Mouse (Mus musculus): ENCODE results near the gene Olfr202. TPM values are rescaled to one million over a fixed set of nuclear protein-coding genes. Genes with fewer than 3 reads are reported as not detected.
"Not testable (repeated sequence)": the region's sequence is repeated elsewhere in the genome, so short reads cannot be mapped to it uniquely, and the experiment has no call there.

Olfr202 gene
- polyA plus RNA-seq (2015; fragmentation: Nextera tagmentation; extraction: Ambion mirVana), result not detected in 2 replicates

- Histone ChIP-seq H3K9me3 (ENCODE audit: low read length) (no peaks in the 10 kb centered on the region), H3K36me3 (replicated peaks; ENCODE audit: insufficient read depth, low read length) (no peaks in the 10 kb centered on the region), H3K4me1 (ENCODE audit: insufficient read depth) (no peaks in the 10 kb centered on the region), H3K27ac (ENCODE audit: low read depth) (no peak within 1 kb of the TSS), H3K4me3 (ENCODE audit: low read depth, low read length) (no peak within 1 kb of the TSS), H3K9ac (replicated peaks) (no peak within 1 kb of the TSS), H3K4me2 (ENCODE audit: low read depth, low read length) (no peak within 1 kb of the TSS), H3K27me3 (ENCODE audit: insufficient read depth, low read length) (no peaks in the 10 kb centered on the region)
- 63% methylated on average over 1 of the region's 1 CpGs for WGBS (ENCODE audit: insufficient replicate concordance)
- no peak for ATAC-seq
- TF ChIP-seq CTCF (IDR thresholded peaks at IDR 0.05; ENCODE audit: low read depth), result no peak
- no peak for TF ChIP-seq EP300 (IDR thresholded peaks at IDR 0.05; ENCODE audit: low read depth)
- DNase-seq, result no peak
Measured at GRCm38 (mm10) chr16:59286693-59287092, at the start of gene Olfr202. Gene Olfr202 (minus strand): TSS chr16:59286793.

- Histone ChIP-seq H3K36me3 (replicated peaks; ENCODE audit: insufficient read depth, low read length) (no peaks in the 10 kb centered on the region), H3K27ac (ENCODE audit: low read depth) (no peak within 1 kb of the TSS), H3K27me3 (ENCODE audit: insufficient read depth, low read length) (no peaks in the 10 kb centered on the region), H3K4me3 (ENCODE audit: low read depth, low read length) (no peak within 1 kb of the TSS), H3K4me2 (ENCODE audit: low read depth, low read length) (no peak within 1 kb of the TSS), H3K9ac (replicated peaks) (no peak within 1 kb of the TSS), H3K9me3 (ENCODE audit: low read length) (no peaks in the 10 kb centered on the region), H3K4me1 (ENCODE audit: insufficient read depth) (no peaks in the 10 kb centered on the region)
- DNase-seq, result no peak
- ATAC-seq, result no peak
- no peak for TF ChIP-seq CTCF (IDR thresholded peaks at IDR 0.05; ENCODE audit: low read depth)
- TF ChIP-seq EP300 (IDR thresholded peaks at IDR 0.05; ENCODE audit: low read depth), result no peak
Measured at GRCm38 (mm10) chr16:59331038-59331437, 44.4 kb upstream of the Olfr202 start, which contains the start of gene Olfr205. Gene Olfr205 (minus strand): TSS chr16:59331138.

GRCm38 (mm10) chr16:59323262-59323661 is 36.7 kb upstream of the Olfr202 start:
- H3K4me1 ChIP-seq (ENCODE audit: insufficient read depth); ATAC-seq; H3K4me3 ChIP-seq (ENCODE audit: low read depth, low read length); DNase-seq; H3K9ac ChIP-seq (replicated peaks); H3K27ac ChIP-seq (ENCODE audit: low read depth); H3K36me3 ChIP-seq (replicated peaks; ENCODE audit: insufficient read depth, low read length); H3K4me2 ChIP-seq (ENCODE audit: low read depth, low read length); H3K27me3 ChIP-seq (ENCODE audit: insufficient read depth, low read length); H3K9me3 ChIP-seq (ENCODE audit: low read length): not testable (repeated sequence)
- 36% methylated on average over 1 of the region's 1 CpGs for WGBS (ENCODE audit: insufficient replicate concordance)

GRCm38 (mm10) chr16:59318148-59318547 is 31.6 kb upstream of the Olfr202 start, which contains the start of gene Olfr204:
Gene Olfr204 (minus strand): TSS chr16:59318248.
- Histone ChIP-seq H3K27me3 (ENCODE audit: insufficient read depth, low read length) (no peaks in the 10 kb centered on the region), H3K27ac (ENCODE audit: low read depth) (no peak within 1 kb of the TSS), H3K4me3 (ENCODE audit: low read depth, low read length) (no peak within 1 kb of the TSS), H3K4me2 (ENCODE audit: low read depth, low read length) (no peak within 1 kb of the TSS), H3K36me3 (replicated peaks; ENCODE audit: insufficient read depth, low read length) (no peaks in the 10 kb centered on the region), H3K9me3 (ENCODE audit: low read length) (no peaks in the 10 kb centered on the region), H3K9ac (replicated peaks) (no peak within 1 kb of the TSS), H3K4me1 (ENCODE audit: insufficient read depth) (no peaks in the 10 kb centered on the region)
- DNase-seq (no peak), ATAC-seq (no peak)
- TF ChIP-seq CTCF (IDR thresholded peaks at IDR 0.05; ENCODE audit: low read depth), result no peak
- no peak for TF ChIP-seq EP300 (IDR thresholded peaks at IDR 0.05; ENCODE audit: low read depth)

GRCm38 (mm10) chr16:59298581-59298980 is 12.0 kb upstream of the Olfr202 start, which contains the start of gene Olfr203:
Gene Olfr203 (plus strand): TSS chr16:59298881.
- Histone ChIP-seq H3K4me3 (ENCODE audit: low read depth, low read length) (no peak within 1 kb of the TSS), H3K9me3 (ENCODE audit: low read length) (no peaks in the 10 kb centered on the region), H3K27me3 (ENCODE audit: insufficient read depth, low read length) (no peaks in the 10 kb centered on the region), H3K27ac (ENCODE audit: low read depth) (no peak within 1 kb of the TSS), H3K36me3 (replicated peaks; ENCODE audit: insufficient read depth, low read length) (no peaks in the 10 kb centered on the region), H3K4me1 (ENCODE audit: insufficient read depth) (no peaks in the 10 kb centered on the region), H3K9ac (replicated peaks) (no peak within 1 kb of the TSS), H3K4me2 (ENCODE audit: low read depth, low read length) (no peak within 1 kb of the TSS)
- WGBS (ENCODE audit: insufficient replicate concordance), result 65% methylated on average over 2 of the region's 2 CpGs
- ATAC-seq, result no peak
- DNase-seq, result no peak
- TF ChIP-seq CTCF (IDR thresholded peaks at IDR 0.05; ENCODE audit: low read depth), result no peak

GRCm38 (mm10) chr16:59287576-59287975 is 983 bp upstream of the Olfr202 start:
- ATAC-seq; H3K9ac ChIP-seq (replicated peaks); H3K9me3 ChIP-seq (ENCODE audit: low read length); H3K27ac ChIP-seq (ENCODE audit: low read depth); H3K36me3 ChIP-seq (replicated peaks; ENCODE audit: insufficient read depth, low read length); H3K4me1 ChIP-seq (ENCODE audit: insufficient read depth); H3K4me3 ChIP-seq (ENCODE audit: low read depth, low read length); DNase-seq; H3K4me2 ChIP-seq (ENCODE audit: low read depth, low read length); H3K27me3 ChIP-seq (ENCODE audit: insufficient read depth, low read length): not testable (repeated sequence)
- WGBS (ENCODE audit: insufficient replicate concordance), result 57% methylated on average over 9 of the region's 9 CpGs

GRCm38 (mm10) chr16:59283476-59283875 is 3.1 kb downstream of the Olfr202 start:
- 53% methylated on average over 1 of the region's 1 CpGs for WGBS (ENCODE audit: insufficient replicate concordance)
- H3K27me3 ChIP-seq (ENCODE audit: insufficient read depth, low read length), result no peaks in the 10 kb centered on the region
- H3K4me1 ChIP-seq (ENCODE audit: insufficient read depth), result no peaks in the 10 kb centered on the region
- no peak overlapping the region for H3K27ac ChIP-seq (ENCODE audit: low read depth)
- no peak overlapping the region for H3K4me2 ChIP-seq (ENCODE audit: low read depth, low read length)
- no peak for DNase-seq
- no peak for ATAC-seq
- no peaks in the 10 kb centered on the region for H3K9me3 ChIP-seq (ENCODE audit: low read length)
- H3K36me3 ChIP-seq (replicated peaks; ENCODE audit: insufficient read depth, low read length), result no peaks in the 10 kb centered on the region
- TF ChIP-seq EP300 (IDR thresholded peaks at IDR 0.05; ENCODE audit: low read depth), result no peak
- TF ChIP-seq CTCF (IDR thresholded peaks at IDR 0.05; ENCODE audit: low read depth), result no peak
- H3K9ac ChIP-seq (replicated peaks), result no peak overlapping the region
- H3K4me3 ChIP-seq (ENCODE audit: low read depth, low read length), result no peak overlapping the region
